Mouse (Mus musculus) midbrain, postnatal 0 days (tissue): ENCODE measurements around the gene Nr2e1. TPM values are rescaled to one million over a fixed set of nuclear protein-coding genes. Genes with fewer than 3 reads are reported as not detected.

Source experiments
- ATAC-seq: fragments of 200-750 bp; cut with Nextera tagmentation; 2 replicates; pipeline ENCODE4 v1.8.0; 2017; ENCODE audit warnings: moderate number of reproducible peaks, mild to moderate bottlenecking, moderate TSS enrichment, moderate library complexity; ENCODE audit not compliant: low FRiP score
- DNase-seq: peaks from one replicate; pipeline ENCODE4 v3.0.0-alpha.2; 2015; ENCODE audit warnings: low spot score
- H3K27ac ChIP-seq: fragments of 300-500 bp; sonication (generic); 2 replicates; pipeline ENCODE4 v1.5.1; 2014; ENCODE audit warnings: low read depth, mild to moderate bottlenecking, low read length, mixed read lengths
- H3K27me3 ChIP-seq: fragments of 300-500 bp; sonication (generic); 2 replicates; pipeline ENCODE4 v1.6.1; 2014; ENCODE audit warnings: low read length, control low read depth, mixed read lengths; ENCODE audit not compliant: insufficient read depth
- H3K36me3 ChIP-seq: fragments of 300-500 bp; sonication (generic); 2 replicates; pipeline ENCODE4 v1.6.1; 2014; ENCODE audit warnings: low read length, control low read depth, mixed read lengths; ENCODE audit not compliant: insufficient read depth
- H3K4me1 ChIP-seq: fragments of 300-500 bp; sonication (generic); 2 replicates; pipeline ENCODE4 v1.6.1; 2014; ENCODE audit warnings: mild to moderate bottlenecking, control low read depth, antibody characterized with exemption, low read length, mixed read lengths; ENCODE audit not compliant: insufficient read depth
- H3K4me2 ChIP-seq: fragments of 300-500 bp; sonication (generic); 2 replicates; pipeline ENCODE4 v1.6.1; 2014; ENCODE audit warnings: low read depth, mild to moderate bottlenecking, low read length, mixed read lengths; ENCODE audit not compliant: poor library complexity, severe bottlenecking
- H3K4me3 ChIP-seq: fragments of 300-500 bp; sonication (generic); 2 replicates; pipeline ENCODE4 v1.5.1; 2014; ENCODE audit warnings: low read depth, mild to moderate bottlenecking, low read length, moderate library complexity
- H3K9ac ChIP-seq: fragments of 300-500 bp; sonication (generic); replicated peaks from 2 replicates; pipeline ENCODE4 v1.6.1; 2014; ENCODE audit warnings: mild to moderate bottlenecking, low read length, moderate library complexity, mixed read lengths; ENCODE audit not compliant: poor library complexity, severe bottlenecking
- H3K9me3 ChIP-seq: fragments of 300-500 bp; sonication (generic); 2 replicates; pipeline ENCODE4 v1.6.1; 2016; ENCODE audit warnings: low read length, control low read depth
- CTCF ChIP-seq: IDR thresholded peaks from 2 replicates; pipeline ENCODE4 v1.5.1; 2016; ENCODE audit warnings: antibody characterized with exemption, mild to moderate bottlenecking
- WGBS: fragments of 180-500 bp; shearing (Covaris S2); extraction: QIAGEN DNeasy Blood & Tissue Kit; methylation state at CpG from one replicate; pipeline ENCODE4 v1.1.7; 2014; 5-methylcytosine and 5-hydroxymethylcytosine counted together
- polyA plus RNA-seq: library from polyadenylated mRNA; unstranded; fragments of >200 nt; fragmentation: Nextera tagmentation; extraction: Ambion mirVana; gene quantifications from 2 replicates; pipeline ENCODE4 v1.2.1, GENCODE M21; 2015
- total RNA-seq: library from RNA; depleted of rRNA; stranded (reverse); fragments of >200 nt; gene quantifications from 2 replicates; pipeline ENCODE4 v1.2.3, GENCODE M21; 2014; rRNA removed

Nr2e1 gene
- 1.3 and 3.2 TPM in 2 replicates for total RNA-seq
- 3.2 and 3.6 TPM in 2 replicates for polyA plus RNA-seq

DNA sequence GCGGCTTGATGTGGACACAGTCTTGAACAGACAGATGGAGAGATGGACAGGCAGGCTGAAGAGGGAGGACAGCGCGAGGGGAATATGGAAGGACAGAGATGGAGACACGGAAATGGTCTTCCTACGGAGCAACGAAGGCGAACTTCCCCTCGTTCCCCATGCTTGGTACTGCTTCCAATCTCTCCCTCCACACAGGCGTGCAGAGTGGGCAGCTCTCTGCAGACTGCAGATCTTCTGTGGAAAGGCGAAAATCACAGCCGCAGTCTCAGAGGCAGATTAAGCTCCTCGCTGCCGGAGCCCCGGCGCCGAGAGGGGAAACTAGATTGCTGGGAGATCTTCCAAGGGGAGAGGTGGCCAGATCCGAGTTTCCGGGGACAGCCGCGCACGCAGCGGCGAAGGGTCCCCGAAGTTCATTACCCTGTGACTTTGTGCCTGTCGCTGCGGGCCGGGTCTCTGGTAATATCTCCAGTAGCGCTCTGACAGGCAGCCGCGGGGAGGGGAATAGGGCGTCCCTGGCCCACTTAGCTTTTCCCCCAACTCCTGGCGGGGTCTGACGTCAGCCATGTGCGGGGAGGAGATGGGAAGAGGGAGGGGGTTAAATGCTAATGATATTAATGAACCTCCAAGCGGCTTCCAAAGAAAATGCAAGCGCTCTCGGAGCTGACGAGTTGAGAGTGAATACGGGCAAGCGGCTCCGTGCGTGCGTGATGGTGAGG lies at the start of gene Nr2e1, which contains the start of gene Ostm1:
Nr2e1 (minus strand) TSS at position 476 of the 716 bp plus-strand sequence.
Ostm1 (plus strand) TSS at position 666 of the 716 bp plus-strand sequence.
- H3K9ac ChIP-seq: no peak within 1 kb of the TSS

GRCm38 (mm10) chr10:42632453-42633360 lies 49.3 kb upstream of the Nr2e1 start:
- peak overlapping the region; percentile 21 for H3K4me3 ChIP-seq
- H3K27ac ChIP-seq: no peak overlapping the region
- no peaks in the 10 kb centered on the region for H3K9me3 ChIP-seq
- 0 out of 2 replicates have a peak, but pooled peaks cover 3% of the 10 kb centered on the region for H3K4me1 ChIP-seq
- H3K4me2 ChIP-seq: peak overlapping the region; percentile 35
- no peak for ATAC-seq
- DNase-seq: no peak
- WGBS: 2% methylated on average over 38 of the region's 39 CpGs
- TF ChIP-seq CTCF: no peak
- H3K9ac ChIP-seq: no peak overlapping the region
- no peaks in the 10 kb centered on the region for H3K36me3 ChIP-seq
- peaks cover 59% of the 10 kb centered on the region for H3K27me3 ChIP-seq

More for the DNA sequence above, at the start of gene Nr2e1, which contains the start of gene Ostm1:
- peak within 1 kb of the TSS; percentile 26 for H3K4me3 ChIP-seq
- peak within 1 kb of the TSS; percentile 37 for H3K4me2 ChIP-seq
- H3K27me3 ChIP-seq: peaks cover 67% of the 10 kb centered on the region
- no peaks in the 10 kb centered on the region for H3K4me1 ChIP-seq
- TF ChIP-seq CTCF: no peak
- peak; percentile 53; the same call in 1 of the 2 replicates for ATAC-seq
- H3K36me3 ChIP-seq: no peaks in the 10 kb centered on the region
- DNase-seq: no peak
- no peaks in the 10 kb centered on the region for H3K9me3 ChIP-seq
- no peak within 1 kb of the TSS for H3K27ac ChIP-seq
- WGBS: under 1% methylated on average over 43 of the region's 43 CpGs

DNA sequence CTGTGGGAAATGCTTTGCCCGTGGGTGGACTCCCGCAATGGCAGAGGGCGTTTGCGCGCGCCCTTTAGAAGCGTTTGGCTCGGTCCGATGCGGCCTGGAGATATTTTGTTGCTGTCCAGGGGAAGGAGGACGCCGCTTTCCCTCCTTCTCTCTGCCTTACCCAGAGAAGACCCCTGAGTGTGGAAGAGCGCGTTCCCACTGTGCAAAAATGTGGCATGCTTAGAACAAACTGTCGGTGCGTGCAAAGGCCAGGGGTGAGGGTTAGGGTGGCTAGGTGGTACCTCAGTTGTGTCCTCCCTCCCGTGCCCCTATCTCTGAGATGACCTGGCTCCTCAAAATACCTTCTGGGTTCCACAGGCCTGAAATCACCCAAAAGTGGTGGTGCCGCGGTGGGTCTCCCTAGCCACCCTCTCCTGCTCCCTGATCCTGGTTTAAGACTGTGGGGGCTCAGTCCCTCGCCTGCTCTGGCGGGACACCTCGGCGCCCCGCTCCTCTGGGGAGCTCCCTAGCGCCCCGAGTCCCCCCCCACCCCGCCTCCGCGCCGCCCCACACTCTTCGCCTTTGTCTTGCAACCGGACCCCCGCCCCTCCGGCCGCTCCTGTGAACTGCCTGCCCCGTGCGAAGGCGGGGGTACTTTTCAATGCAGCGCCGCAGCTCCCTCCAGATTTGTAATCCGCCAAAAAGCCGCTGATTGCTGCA lies 48.5 kb upstream of the Nr2e1 start:
- Histone ChIP-seq H3K27ac (no peak overlapping the region), H3K9ac (no peak overlapping the region), H3K9me3 (no peaks in the 10 kb centered on the region), H3K36me3 (no peaks in the 10 kb centered on the region), H3K27me3 (peaks cover 57% of the 10 kb centered on the region), H3K4me2 (peak overlapping the region; percentile 35), H3K4me1 (0 out of 2 replicates have a peak, but pooled peaks cover 3% of the 10 kb centered on the region), H3K4me3 (peak overlapping the region; percentile 21; the same call in 1 of the 2 replicates)
- no peak for TF ChIP-seq CTCF
- no peak for DNase-seq
- no peak for ATAC-seq
- WGBS: 1% methylated on average over 42 of the region's 42 CpGs

GRCm38 (mm10) chr10:42630596-42631355 lies 47.3 kb upstream of the Nr2e1 start:
- ATAC-seq: no peak
- H3K27me3 ChIP-seq: peaks cover 58% of the 10 kb centered on the region
- WGBS: 8% methylated on average over 18 of the region's 19 CpGs
- no peak overlapping the region for H3K9ac ChIP-seq
- H3K27ac ChIP-seq: no peak overlapping the region
- no peak for TF ChIP-seq CTCF
- H3K4me3 ChIP-seq: no peak overlapping the region
- H3K4me1 ChIP-seq: 0 out of 2 replicates have a peak, but pooled peaks cover 3% of the 10 kb centered on the region
- no peaks in the 10 kb centered on the region for H3K9me3 ChIP-seq
- no peak for DNase-seq
- H3K4me2 ChIP-seq: no peak overlapping the region
- H3K36me3 ChIP-seq: no peaks in the 10 kb centered on the region

DNA sequence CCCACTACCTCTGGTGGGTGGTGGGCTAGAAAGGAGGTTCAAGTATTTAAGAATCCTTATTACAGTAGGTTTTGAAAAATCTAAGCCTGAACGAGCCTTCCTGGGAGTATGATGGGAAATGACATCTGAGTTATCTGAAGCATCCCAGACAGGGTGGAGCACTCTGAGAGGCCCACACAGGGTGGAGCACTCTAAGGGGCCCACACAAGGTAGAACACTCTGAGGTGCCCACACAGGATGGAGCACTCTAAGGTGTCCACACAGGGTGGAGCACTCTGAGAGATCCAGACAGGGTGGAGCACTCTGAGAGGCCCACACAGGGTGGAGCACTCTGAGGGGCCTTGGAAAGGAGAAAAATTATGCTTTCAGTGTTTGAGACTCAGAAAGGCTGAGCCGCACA lies 42.5 kb upstream of the Nr2e1 start:
- no peaks in the 10 kb centered on the region for H3K9me3 ChIP-seq
- H3K4me2 ChIP-seq: no peak overlapping the region
- H3K9ac ChIP-seq: no peak overlapping the region
- no peak for TF ChIP-seq CTCF
- H3K27me3 ChIP-seq: peaks cover 40% of the 10 kb centered on the region
- 94% methylated on average over 2 of the region's 2 CpGs for WGBS
- no peak overlapping the region for H3K4me3 ChIP-seq
- H3K36me3 ChIP-seq: no peaks in the 10 kb centered on the region
- no peak overlapping the region for H3K27ac ChIP-seq
- H3K4me1 ChIP-seq: no peaks in the 10 kb centered on the region
- no peak for ATAC-seq
- DNase-seq: no peak
